8 mouse cellular contexts compared by ENCODE assay signal in genomic region chr11:106788026-106788774, GRCm38 (mm10). TPM values are rescaled to one million over a fixed set of nuclear protein-coding genes. Genes with fewer than 3 reads are reported as not detected.
DNase-seq lines count a peak whose midpoint lies in the region; ATAC-seq and TF ChIP-seq lines count a peak whose summit lies in the region.

No protein-coding gene starts in this region.

- peak overlapping the region; percentile 96 for H3K27ac ChIP-seq in cerebellum, adult 2 months (ENCODE audit: insufficient read depth, low read length)
- peak overlapping the region; percentile 98 for H3K27ac ChIP-seq in forebrain, postnatal 0 days (ENCODE audit: low read depth, low read length)
- peak overlapping the region; percentile 100 for H3K27ac ChIP-seq in lung, embryonic 14.5 days (ENCODE audit: low read depth)

- WGBS in cerebellum, adult 2 months, result under 1% methylated on average over 72 of the region's 79 CpGs
- under 1% methylated on average over 68 of the region's 79 CpGs for WGBS in forebrain, postnatal 0 days
- under 1% methylated on average over 74 of the region's 79 CpGs for WGBS in lung, embryonic 14.5 days

- peak; percentile 97 for DNase-seq in MN1 (ENCODE audit: low spot score)
- peak; percentile 98 to 99 for DNase-seq in cerebellum, adult 2 months
- peak; percentile 99 for DNase-seq in forebrain, postnatal 0 days
- DNase-seq in heart, postnatal 4 days, result peak; percentile 100
- peak; percentile 97 to 98 for DNase-seq in layer of hippocampus, adult 8-10 months (ENCODE audit: low spot score in 2 of 2)
- DNase-seq in lung, embryonic 14.5 days, result peak; percentile 99
- DNase-seq in ovary, adult 18-20 months (ENCODE audit: low spot score), result peak; percentile 94
- peak; percentile 98 for DNase-seq in thymus, postnatal 0 days (ENCODE audit: low spot score)

- peaks cover 27% of the 10 kb centered on the region for H3K36me3 ChIP-seq in forebrain, postnatal 0 days (ENCODE audit: insufficient read depth)
- peaks cover 61% of the 10 kb centered on the region for H3K36me3 ChIP-seq in lung, embryonic 14.5 days (ENCODE audit: insufficient read depth)

- peak overlapping the region; percentile 87 for H3K4me3 ChIP-seq in cerebellum, adult 2 months (replicated peaks; ENCODE audit: insufficient read depth, low read depth, low read length)
- H3K4me3 ChIP-seq in forebrain, postnatal 0 days (ENCODE audit: low read depth, low read length), result peak overlapping the region; percentile 85
- H3K4me3 ChIP-seq in lung, embryonic 14.5 days (ENCODE audit: low read depth, low read length), result peak overlapping the region; percentile 76

- peak overlapping the region; percentile 96 for H3K9ac ChIP-seq in forebrain, postnatal 0 days
- H3K9ac ChIP-seq in lung, embryonic 14.5 days, result peak overlapping the region; percentile 100

- H3K4me2 ChIP-seq in forebrain, postnatal 0 days (ENCODE audit: low read depth), result peak overlapping the region; percentile 65
- H3K4me2 ChIP-seq in lung, embryonic 14.5 days, result peak overlapping the region; percentile 82

- no peaks in the 10 kb centered on the region; the same call in 1 of the 2 replicates for H3K4me1 ChIP-seq in cerebellum, adult 2 months (ENCODE audit: control insufficient read depth, insufficient read depth, low read length)
- peaks cover 10% of the 10 kb centered on the region; the same call in 1 of the 2 replicates for H3K4me1 ChIP-seq in forebrain, postnatal 0 days (ENCODE audit: insufficient read depth)
- peaks cover 10% of the 10 kb centered on the region for H3K4me1 ChIP-seq in lung, embryonic 14.5 days (ENCODE audit: insufficient read depth)

- peak; percentile 98 for TF ChIP-seq POLR2A in cerebellum, adult 2 months (IDR thresholded peaks at IDR 0.05; ENCODE audit: borderline replicate concordance, insufficient read depth, low read length)

- H3K9me3 ChIP-seq in forebrain, postnatal 0 days (ENCODE audit: low read length), result no peaks in the 10 kb centered on the region
- no peaks in the 10 kb centered on the region for H3K9me3 ChIP-seq in lung, embryonic 14.5 days (ENCODE audit: low read depth, low read length)

- TF ChIP-seq CTCF in cerebellum, adult 2 months (IDR thresholded peaks at IDR 0.05; ENCODE audit: borderline replicate concordance, insufficient read depth, low read depth, low read length), result no peak
- TF ChIP-seq CTCF in forebrain, postnatal 0 days (IDR thresholded peaks at IDR 0.05; ENCODE audit: low read depth), result peak; percentile 3; the same call in 1 of the 2 replicates
- no peak for TF ChIP-seq CTCF in lung, embryonic 14.5 days (IDR thresholded peaks at IDR 0.05; ENCODE audit: low read depth)

- peak; percentile 81 for ATAC-seq in forebrain, postnatal 0 days
- ATAC-seq in lung, embryonic 14.5 days (ENCODE audit: insufficient read depth), result peak; percentile 80

- no peaks in the 10 kb centered on the region for H3K27me3 ChIP-seq in cerebellum, adult 2 months (ENCODE audit: control insufficient read depth, insufficient read depth, low read length)
- no peaks in the 10 kb centered on the region for H3K27me3 ChIP-seq in forebrain, postnatal 0 days (ENCODE audit: insufficient read depth, low read length)
- no peaks in the 10 kb centered on the region for H3K27me3 ChIP-seq in lung, embryonic 14.5 days (ENCODE audit: insufficient read depth, low read length)

RNA-seq across cellular contexts. Expression of gene Ddx5, which starts 0.8 kb away (rescaled TPM):
- 676 and 721 TPM in 2 replicates for polyA plus RNA-seq in cerebellum, adult 2 months (2012; rRNA removed)
- 462 and 530 TPM in 2 replicates for total RNA-seq in forebrain, postnatal 0 days (2014; rRNA removed)
- 274 and 306 TPM in 2 replicates for polyA plus RNA-seq in forebrain, postnatal 0 days (2015; fragmentation: Nextera tagmentation; extraction: Ambion mirVana)
- total RNA-seq in heart, postnatal 4 days (2021), result 100 to 1,000 TPM; 561 to 583 TPM
- total RNA-seq in layer of hippocampus, adult 8-10 months (2022), result 100 to 1,000 TPM; 697 to 742 (median 710) TPM
- 408 and 429 TPM in 2 replicates for polyA plus RNA-seq in lung, embryonic 14.5 days (2014; fragmentation: Nextera tagmentation; extraction: Ambion mirVana)
- 417 and 435 TPM in 2 replicates for polyA plus RNA-seq in thymus, postnatal 0 days (2015; fragmentation: Nextera tagmentation; extraction: Ambion mirVana)

RNA-seq across cellular contexts. Expression of gene Cep95, which starts 0.9 kb away (rescaled TPM):
- polyA plus RNA-seq in cerebellum, adult 2 months (2012; rRNA removed), result 31.8 and 37.1 TPM in 2 replicates
- total RNA-seq in forebrain, postnatal 0 days (2014; rRNA removed), result 13.8 and 15.8 TPM in 2 replicates
- 4.7 and 6.9 TPM in 2 replicates for polyA plus RNA-seq in forebrain, postnatal 0 days (2015; fragmentation: Nextera tagmentation; extraction: Ambion mirVana)
- total RNA-seq in heart, postnatal 4 days (2021), result 1 to 10 TPM; 6.8 to 9.3 TPM
- 10 to 100 TPM in 3 of 4 experiments, 1 to 10 TPM in 1; 9.1 to 15.6 (median 13.8) TPM for total RNA-seq in layer of hippocampus, adult 8-10 months (2022)
- polyA plus RNA-seq in lung, embryonic 14.5 days (2014; fragmentation: Nextera tagmentation; extraction: Ambion mirVana), result 17.1 and 18.8 TPM in 2 replicates
- polyA plus RNA-seq in thymus, postnatal 0 days (2015; fragmentation: Nextera tagmentation; extraction: Ambion mirVana), result 20.7 and 23.6 TPM in 2 replicates

RNA-seq across cellular contexts. Expression of gene Polg2, which starts 8.9 kb away (rescaled TPM):
- 11.7 and 12.7 TPM in 2 replicates for polyA plus RNA-seq in cerebellum, adult 2 months (2012; rRNA removed)
- 9.5 and 10.5 TPM in 2 replicates for total RNA-seq in forebrain, postnatal 0 days (2014; rRNA removed)
- polyA plus RNA-seq in forebrain, postnatal 0 days (2015; fragmentation: Nextera tagmentation; extraction: Ambion mirVana), result 10.0 and 11.3 TPM in 2 replicates
- total RNA-seq in heart, postnatal 4 days (2021), result 1 to 10 TPM; 3.1 to 3.4 TPM
- total RNA-seq in layer of hippocampus, adult 8-10 months (2022), result 1 to 10 TPM; 3.4 to 5.6 (median 3.7) TPM
- 8.6 and 9.9 TPM in 2 replicates for polyA plus RNA-seq in lung, embryonic 14.5 days (2014; fragmentation: Nextera tagmentation; extraction: Ambion mirVana)
- polyA plus RNA-seq in thymus, postnatal 0 days (2015; fragmentation: Nextera tagmentation; extraction: Ambion mirVana), result 18.9 and 19.1 TPM in 2 replicates

RNA-seq across cellular contexts. Expression of gene Milr1, which starts 37.2 kb away (rescaled TPM):
- 0.10 and 0.30 TPM in 2 replicates for polyA plus RNA-seq in cerebellum, adult 2 months (2012; rRNA removed)
- total RNA-seq in forebrain, postnatal 0 days (2014; rRNA removed), result 1.5 TPM in 1 of 2 replicates, not detected in the other
- 0.55 and 1.0 TPM in 2 replicates for polyA plus RNA-seq in forebrain, postnatal 0 days (2015; fragmentation: Nextera tagmentation; extraction: Ambion mirVana)
- under 1 TPM; 0.55 to 0.86 TPM for total RNA-seq in heart, postnatal 4 days (2021)
- total RNA-seq in layer of hippocampus, adult 8-10 months (2022), result 1 to 10 TPM in 2 of 4 experiments, not detected in 2; 4.9 to 6.2 TPM
- 1.6 and 1.7 TPM in 2 replicates for polyA plus RNA-seq in lung, embryonic 14.5 days (2014; fragmentation: Nextera tagmentation; extraction: Ambion mirVana)
- polyA plus RNA-seq in thymus, postnatal 0 days (2015; fragmentation: Nextera tagmentation; extraction: Ambion mirVana), result 8.2 and 11.4 TPM in 2 replicates

RNA-seq across cellular contexts. Expression of gene Pecam1, which starts 37.8 kb away (rescaled TPM):
- 15.8 and 16.2 TPM in 2 replicates for polyA plus RNA-seq in cerebellum, adult 2 months (2012; rRNA removed)
- total RNA-seq in forebrain, postnatal 0 days (2014; rRNA removed), result 14.4 and 22.4 TPM in 2 replicates
- 10.6 and 11.4 TPM in 2 replicates for polyA plus RNA-seq in forebrain, postnatal 0 days (2015; fragmentation: Nextera tagmentation; extraction: Ambion mirVana)
- total RNA-seq in heart, postnatal 4 days (2021), result 100 to 1,000 TPM; 183 TPM
- 10 to 100 TPM; 16.0 to 21.1 (median 18.0) TPM for total RNA-seq in layer of hippocampus, adult 8-10 months (2022)
- 89.5 and 95.9 TPM in 2 replicates for polyA plus RNA-seq in lung, embryonic 14.5 days (2014; fragmentation: Nextera tagmentation; extraction: Ambion mirVana)
- polyA plus RNA-seq in thymus, postnatal 0 days (2015; fragmentation: Nextera tagmentation; extraction: Ambion mirVana), result 60.8 and 61.8 TPM in 2 replicates

Comparison
In these comparisons a context has a peak if more than half of its experiments do, and no peak if none do; other contexts are left out.
1. Peak in every context shown above with its lines: DNase-seq, ATAC-seq, H3K4me3 ChIP-seq and H3K27ac ChIP-seq.